Mouse (Mus musculus): ENCODE results near the gene Snx30. TPM values are rescaled to one million over a fixed set of nuclear protein-coding genes. Genes with fewer than 3 reads are reported as not detected.

The Snx30 gene
- polyA plus RNA-seq, 2 experiments: 1.6 to 2.2 TPM

GRCm38 (mm10) chr4:59878595-59878994 is 73.0 kb downstream of the Snx30 start:
- TF ChIP-seq CTCF (IDR thresholded peaks at IDR 0.05; ENCODE audit: low read depth): no peak
- TF ChIP-seq EP300 (IDR thresholded peaks at IDR 0.05; ENCODE audit: low read depth): no peak
- H3K27me3 ChIP-seq (ENCODE audit: control insufficient read depth, insufficient read depth, low read length): no peaks in the 10 kb centered on the region
- H3K4me2 ChIP-seq (ENCODE audit: low read depth): no peak overlapping the region
- no peak overlapping the region for H3K27ac ChIP-seq
- ATAC-seq (ENCODE audit: insufficient read depth) (no peak), DNase-seq (ENCODE audit: low read depth in 3 of 3, low spot score in 3 of 3) (no peak)
- WGBS (ENCODE audit: insufficient replicate concordance): 61% methylated on average over 8 of the region's 8 CpGs
- no peak overlapping the region for H3K9ac ChIP-seq (replicated peaks)
- H3K9me3 ChIP-seq (ENCODE audit: control insufficient read depth, low read length): no peaks in the 10 kb centered on the region
- H3K4me1 ChIP-seq (replicated peaks; ENCODE audit: control insufficient read depth in 2 of 2, insufficient read depth in 2 of 2, low read length in 1 of 2): peaks cover 0 to under 1% of the 10 kb centered on the region in 2 experiments; a peak in 1 of 4 replicates
- H3K36me3 ChIP-seq (replicated peaks; ENCODE audit: control insufficient read depth, insufficient read depth, low read depth): no peaks in the 10 kb centered on the region; the same call in 1 of the 2 replicates
- no peak overlapping the region for H3K4me3 ChIP-seq (ENCODE audit: insufficient read depth in 1 of 2, low read depth in 2 of 2, low read length in 2 of 2)

DNA sequence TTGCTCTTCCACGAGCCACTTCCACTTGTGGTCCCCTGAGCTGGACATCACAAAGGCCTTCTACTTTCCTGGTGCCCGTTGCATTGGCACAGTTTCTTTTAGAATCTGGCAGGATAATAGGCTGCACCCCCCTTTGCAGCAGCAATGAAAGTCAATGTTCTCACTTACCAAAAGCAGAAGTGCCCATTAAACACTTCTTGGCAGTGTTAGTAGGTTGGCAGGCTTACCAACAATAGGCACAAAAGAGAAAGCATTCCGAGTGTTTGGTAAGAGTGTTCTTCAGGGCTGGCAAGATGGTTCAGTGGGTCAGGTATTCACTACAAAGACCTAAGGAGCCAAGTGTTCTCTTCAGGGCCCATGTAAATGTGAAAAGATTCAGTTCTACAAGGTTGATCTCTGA is 73.8 kb downstream of the Snx30 start:
- 68% methylated on average over 3 of the region's 3 CpGs for WGBS (ENCODE audit: insufficient replicate concordance)
- Histone ChIP-seq H3K36me3 (replicated peaks; ENCODE audit: control insufficient read depth, insufficient read depth, low read depth) (no peaks in the 10 kb centered on the region; the same call in 1 of the 2 replicates), H3K27ac (no peak overlapping the region), H3K9ac (replicated peaks) (no peak overlapping the region), H3K9me3 (ENCODE audit: control insufficient read depth, low read length) (no peaks in the 10 kb centered on the region), H3K4me3 (ENCODE audit: insufficient read depth in 1 of 2, low read depth in 2 of 2, low read length in 2 of 2) (no peak overlapping the region), H3K27me3 (ENCODE audit: control insufficient read depth, insufficient read depth, low read length) (no peaks in the 10 kb centered on the region), H3K4me1 (replicated peaks; ENCODE audit: control insufficient read depth in 2 of 2, insufficient read depth in 2 of 2, low read length in 1 of 2) (peaks cover 0 to 8% of the 10 kb centered on the region in 2 experiments; a peak in 3 of 4 replicates), H3K4me2 (ENCODE audit: low read depth) (no peak overlapping the region)
- ATAC-seq (ENCODE audit: insufficient read depth) (no peak), DNase-seq (ENCODE audit: low read depth in 3 of 3, low spot score in 3 of 3) (no peak)
- no peak for TF ChIP-seq EP300 (IDR thresholded peaks at IDR 0.05; ENCODE audit: low read depth)
- no peak for TF ChIP-seq CTCF (IDR thresholded peaks at IDR 0.05; ENCODE audit: low read depth)

DNA sequence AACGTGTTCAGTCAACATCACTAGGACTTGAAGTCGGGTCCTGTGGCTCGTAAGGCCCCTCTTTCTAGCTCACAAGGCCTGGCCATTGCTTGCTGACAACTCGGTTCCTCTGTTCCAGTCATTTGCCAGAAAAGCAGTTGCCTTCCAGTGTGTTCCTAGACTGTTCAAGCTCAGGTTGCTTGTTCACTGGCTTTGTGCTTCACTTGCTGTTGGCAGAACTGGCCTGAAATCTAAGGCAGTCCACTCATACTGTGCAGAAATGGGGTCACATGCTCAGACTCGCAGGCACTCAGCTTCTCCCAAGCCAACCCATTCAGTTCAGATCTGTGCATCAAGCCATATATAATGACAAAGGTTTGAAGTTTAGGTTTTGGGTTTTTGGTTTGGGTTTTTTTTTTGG is 75.1 kb downstream of the Snx30 start:
- Histone ChIP-seq H3K4me3 (ENCODE audit: insufficient read depth in 1 of 2, low read depth in 2 of 2, low read length in 2 of 2) (no peak overlapping the region), H3K36me3 (replicated peaks; ENCODE audit: control insufficient read depth, insufficient read depth, low read depth) (no peaks in the 10 kb centered on the region; the same call in 1 of the 2 replicates), H3K4me2 (ENCODE audit: low read depth) (no peak overlapping the region), H3K9ac (replicated peaks) (no peak overlapping the region), H3K4me1 (replicated peaks; ENCODE audit: control insufficient read depth in 2 of 2, insufficient read depth in 2 of 2, low read length in 1 of 2) (peaks cover 0 to 13% of the 10 kb centered on the region in 2 experiments; a peak in 3 of 4 replicates), H3K27me3 (ENCODE audit: control insufficient read depth, insufficient read depth, low read length) (no peaks in the 10 kb centered on the region), H3K9me3 (ENCODE audit: control insufficient read depth, low read length) (no peaks in the 10 kb centered on the region), H3K27ac (no peak overlapping the region)
- no peak for ATAC-seq (ENCODE audit: insufficient read depth)
- no peak for TF ChIP-seq EP300 (IDR thresholded peaks at IDR 0.05; ENCODE audit: low read depth)
- TF ChIP-seq CTCF (IDR thresholded peaks at IDR 0.05; ENCODE audit: low read depth): no peak
- DNase-seq (ENCODE audit: low read depth in 3 of 3, low spot score in 3 of 3): no peak
- WGBS (ENCODE audit: insufficient replicate concordance): 71% methylated on average over 5 of the region's 5 CpGs

DNA sequence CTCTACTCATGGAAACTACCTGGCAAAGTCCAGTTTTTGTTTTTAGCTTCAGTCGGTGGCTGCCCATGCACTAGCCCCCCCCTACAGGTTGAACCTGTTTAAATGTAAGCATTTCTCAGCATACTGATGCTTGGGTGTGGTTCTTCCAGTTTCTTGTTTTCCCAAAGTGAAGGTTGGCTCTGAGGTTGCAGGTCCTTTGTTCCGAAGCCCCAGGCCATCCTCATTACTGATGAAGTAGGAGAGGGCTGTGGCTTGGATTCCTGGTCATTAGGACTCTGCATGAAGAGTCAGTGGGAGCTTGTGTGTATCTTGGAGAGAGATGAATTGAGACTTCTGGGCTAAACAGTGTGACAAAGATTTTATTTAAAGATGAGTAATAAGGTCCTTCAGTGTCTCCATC is 75.6 kb downstream of the Snx30 start:
- TF ChIP-seq CTCF (IDR thresholded peaks at IDR 0.05; ENCODE audit: low read depth) (no peak), EP300 (IDR thresholded peaks at IDR 0.05; ENCODE audit: low read depth) (no peak)
- peaks cover 0 to 13% of the 10 kb centered on the region in 2 experiments; a peak in 3 of 4 replicates for H3K4me1 ChIP-seq (replicated peaks; ENCODE audit: control insufficient read depth in 2 of 2, insufficient read depth in 2 of 2, low read length in 1 of 2)
- no peak overlapping the region for H3K4me3 ChIP-seq (ENCODE audit: insufficient read depth in 1 of 2, low read depth in 2 of 2, low read length in 2 of 2)
- H3K27me3 ChIP-seq (ENCODE audit: control insufficient read depth, insufficient read depth, low read length): no peaks in the 10 kb centered on the region
- H3K4me2 ChIP-seq (ENCODE audit: low read depth): no peak overlapping the region
- H3K9me3 ChIP-seq (ENCODE audit: control insufficient read depth, low read length): no peaks in the 10 kb centered on the region
- no peak for ATAC-seq (ENCODE audit: insufficient read depth)
- 66% methylated on average over 2 of the region's 2 CpGs for WGBS (ENCODE audit: insufficient replicate concordance)
- H3K36me3 ChIP-seq (replicated peaks; ENCODE audit: control insufficient read depth, insufficient read depth, low read depth): no peaks in the 10 kb centered on the region; the same call in 1 of the 2 replicates
- H3K9ac ChIP-seq (replicated peaks): no peak overlapping the region
- no peak for DNase-seq (ENCODE audit: low read depth in 3 of 3, low spot score in 3 of 3)
- H3K27ac ChIP-seq: no peak overlapping the region

DNA sequence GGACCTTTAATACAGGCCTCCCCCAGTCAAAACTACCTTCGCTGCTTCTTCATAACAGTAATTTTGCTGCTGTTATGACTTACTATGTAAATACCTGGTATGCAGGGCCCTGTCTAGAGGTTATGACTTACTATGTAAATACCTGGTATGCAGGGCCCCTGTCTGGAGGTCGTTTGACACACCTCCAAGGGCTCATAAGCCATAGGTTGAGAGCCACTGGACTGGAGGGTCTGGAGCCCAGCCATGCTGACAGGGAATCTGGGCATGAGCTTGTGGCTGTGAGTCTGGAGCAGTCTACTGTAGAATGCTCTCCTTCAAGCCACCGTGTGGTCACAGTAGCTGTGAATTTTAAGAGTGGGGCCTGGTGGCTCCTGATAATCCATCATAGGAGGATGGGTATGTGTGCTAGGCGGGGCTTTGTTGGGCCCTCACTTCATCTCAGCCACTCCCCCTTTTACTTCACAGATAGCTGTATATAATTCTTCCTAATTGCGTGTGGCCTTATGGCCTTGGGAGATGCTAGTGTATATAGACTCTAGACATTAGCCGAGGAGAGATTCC is 78.6 kb downstream of the Snx30 start:
- Histone ChIP-seq H3K9me3 (ENCODE audit: control insufficient read depth, low read length) (no peaks in the 10 kb centered on the region), H3K4me2 (ENCODE audit: low read depth) (no peak overlapping the region), H3K4me1 (replicated peaks; ENCODE audit: control insufficient read depth in 2 of 2, insufficient read depth in 2 of 2, low read length in 1 of 2) (peaks cover 0 to 13% of the 10 kb centered on the region in 2 experiments; a peak in 3 of 4 replicates), H3K27ac (no peak overlapping the region), H3K9ac (replicated peaks) (no peak overlapping the region), H3K27me3 (ENCODE audit: control insufficient read depth, insufficient read depth, low read length) (no peaks in the 10 kb centered on the region), H3K36me3 (replicated peaks; ENCODE audit: control insufficient read depth, insufficient read depth, low read depth) (no peaks in the 10 kb centered on the region; the same call in 1 of the 2 replicates), H3K4me3 (ENCODE audit: insufficient read depth in 1 of 2, low read depth in 2 of 2, low read length in 2 of 2) (no peak overlapping the region)
- TF ChIP-seq EP300 (IDR thresholded peaks at IDR 0.05; ENCODE audit: low read depth): no peak
- TF ChIP-seq CTCF (IDR thresholded peaks at IDR 0.05; ENCODE audit: low read depth): 0 out of 2 replicates have a peak, but pooled peaks have one; percentile 6
- ATAC-seq (ENCODE audit: insufficient read depth) (peak; percentile 78), DNase-seq (ENCODE audit: low read depth in 3 of 3, low spot score in 3 of 3) (peak in 1 of 3 experiments; percentile 19)
- 35% methylated on average over 6 of the region's 6 CpGs for whole genome bisulfite sequencing (ENCODE audit: insufficient replicate concordance)

Data from liver, embryonic 14.5 days (tissue).